Mouse (Mus musculus) liver, embryonic 16.5 days (tissue): ENCODE data around the gene Macrod2. TPM values are rescaled to one million over a fixed set of nuclear protein-coding genes. Genes with fewer than 3 reads are reported as not detected.

ENCODE experiments used
- ATAC-seq: fragments of 200-750 bp; cut with Nextera tagmentation; 2 replicates; pipeline ENCODE4 v1.8.0; 2017; ENCODE audit warnings: low read depth, mild to moderate bottlenecking, moderate number of reproducible peaks, moderate library complexity
- H3K27ac ChIP-seq: fragments of 300-500 bp; sonication (generic); 2 replicates; pipeline ENCODE4 v1.5.1; 2014; ENCODE audit warnings: mild to moderate bottlenecking, low read length
- H3K27me3 ChIP-seq: fragments of 300-500 bp; sonication (generic); 2 replicates; pipeline ENCODE4 v1.6.1; 2014; ENCODE audit warnings: low read depth, low read length, mixed read lengths; ENCODE audit not compliant: control insufficient read depth, insufficient read depth
- H3K36me3 ChIP-seq: fragments of 300-500 bp; sonication (generic); 2 replicates; pipeline ENCODE4 v1.6.1; 2014; ENCODE audit warnings: mild to moderate bottlenecking; ENCODE audit not compliant: control insufficient read depth, insufficient read depth
- H3K4me1 ChIP-seq: fragments of 300-500 bp; sonication (generic); 2 replicates; pipeline ENCODE4 v1.6.1; 2014; ENCODE audit warnings: low read depth, low read length, mixed read lengths; ENCODE audit not compliant: control insufficient read depth
- H3K4me2 ChIP-seq: fragments of 300-500 bp; sonication (generic); 2 replicates; pipeline ENCODE4 v1.6.1; 2014; ENCODE audit warnings: low read depth, low read length, mixed read lengths
- H3K4me3 ChIP-seq: fragments of 300-500 bp; sonication (generic); 2 replicates; pipeline ENCODE4 v1.5.1; 2014; ENCODE audit warnings: low read depth, mild to moderate bottlenecking, low read length
- H3K9ac ChIP-seq: fragments of 300-500 bp; sonication (generic); 2 replicates; pipeline ENCODE4 v1.6.1; 2014; ENCODE audit warnings: low read depth, low read length
- H3K9me3 ChIP-seq: fragments of 300-500 bp; sonication (generic); replicated peaks from 2 replicates; pipeline ENCODE4 v1.6.1; 2016; ENCODE audit warnings: low read length; ENCODE audit not compliant: control insufficient read depth
- WGBS: fragments of 180-500 bp; shearing (Covaris S2); extraction: QIAGEN DNeasy Blood & Tissue Kit; methylation state at CpG from one replicate; pipeline ENCODE4 v1.1.7; 2014; ENCODE audit not compliant: insufficient replicate concordance; 5-methylcytosine and 5-hydroxymethylcytosine counted together
- polyA plus RNA-seq: library from polyadenylated mRNA; unstranded; fragments of >200 nt; fragmentation: Nextera tagmentation; extraction: Ambion mirVana; gene quantifications from 2 replicates; pipeline ENCODE4 v1.2.1, GENCODE M21; 2015

The Macrod2 gene
- polyA plus RNA-seq, 1 experiment from 2014 or later, result 5.5 TPM

GRCm38 (mm10) chr2:140826241-140826640 lies 431.1 kb downstream of the Macrod2 start:
- 42% methylated on average over 2 of the region's 2 CpGs for WGBS

DNA sequence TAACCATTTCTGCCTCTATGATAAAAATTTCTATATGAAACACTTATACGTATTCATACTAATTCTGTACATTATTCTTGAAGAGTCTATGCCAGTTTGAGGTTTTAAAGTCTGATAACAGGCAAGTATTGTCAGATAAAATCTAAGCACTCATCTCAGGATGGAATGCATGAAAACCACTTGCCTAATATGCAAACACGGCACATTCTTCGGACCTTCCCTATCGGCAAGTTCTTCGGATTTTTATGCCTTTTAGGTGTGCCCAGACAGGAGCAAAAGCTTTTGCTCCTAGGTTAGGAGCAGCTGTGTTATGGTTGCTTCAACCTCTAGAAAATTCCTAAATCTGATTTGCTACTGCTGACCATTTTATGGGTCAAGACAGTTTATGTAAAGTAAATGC lies 433.8 kb downstream of the Macrod2 start:
- Histone ChIP-seq H3K36me3 (no peaks in the 10 kb centered on the region), H3K9ac (no peak overlapping the region), H3K27me3 (no peaks in the 10 kb centered on the region), H3K27ac (no peak overlapping the region), H3K4me3 (no peak overlapping the region), H3K4me2 (no peak overlapping the region), H3K4me1 (no peaks in the 10 kb centered on the region), H3K9me3 (no peaks in the 10 kb centered on the region)
- 72% methylated on average over 5 of the region's 5 CpGs for WGBS
- ATAC-seq, result no peak

More at GRCm38 (mm10) chr2:140826241-140826640, 431.1 kb downstream of the Macrod2 start:
- H3K27ac ChIP-seq, result no peak overlapping the region
- H3K4me3 ChIP-seq, result no peak overlapping the region
- no peak overlapping the region for H3K4me2 ChIP-seq
- no peaks in the 10 kb centered on the region for H3K36me3 ChIP-seq
- H3K4me1 ChIP-seq, result no peaks in the 10 kb centered on the region
- H3K9ac ChIP-seq, result no peak overlapping the region
- no peaks in the 10 kb centered on the region for H3K27me3 ChIP-seq
- ATAC-seq, result no peak
- no peaks in the 10 kb centered on the region for H3K9me3 ChIP-seq

- no peaks in the 10 kb centered on the region for H3K4me1 ChIP-seq
- no peak overlapping the region for H3K4me3 ChIP-seq
- WGBS, result 46% methylated on average over 3 of the region's 3 CpGs
- no peaks in the 10 kb centered on the region for H3K36me3 ChIP-seq
- ATAC-seq, result no peak
- no peaks in the 10 kb centered on the region for H3K9me3 ChIP-seq
- no peaks in the 10 kb centered on the region for H3K27me3 ChIP-seq
- no peak overlapping the region for H3K9ac ChIP-seq
- H3K4me2 ChIP-seq, result no peak overlapping the region
- H3K27ac ChIP-seq, result no peak overlapping the region
Measured at GRCm38 (mm10) chr2:140830086-140830485, 435.0 kb downstream of the Macrod2 start.

GRCm38 (mm10) chr2:140839371-140839770 lies 444.3 kb downstream of the Macrod2 start:
- 49% methylated on average over 2 of the region's 2 CpGs for WGBS
- H3K4me1 ChIP-seq, result no peaks in the 10 kb centered on the region
- no peaks in the 10 kb centered on the region for H3K9me3 ChIP-seq
- no peak overlapping the region for H3K4me3 ChIP-seq
- H3K36me3 ChIP-seq, result no peaks in the 10 kb centered on the region
- H3K9ac ChIP-seq, result no peak overlapping the region
- H3K27ac ChIP-seq, result no peak overlapping the region
- H3K27me3 ChIP-seq, result no peaks in the 10 kb centered on the region
- ATAC-seq, result no peak
- no peak overlapping the region for H3K4me2 ChIP-seq

GRCm38 (mm10) chr2:140839880-140840279 lies 444.8 kb downstream of the Macrod2 start:
- H3K4me3 ChIP-seq, result no peak overlapping the region
- WGBS, result 56% methylated on average over 3 of the region's 3 CpGs
- no peak for ATAC-seq
- H3K27me3 ChIP-seq, result no peaks in the 10 kb centered on the region
- no peaks in the 10 kb centered on the region for H3K4me1 ChIP-seq
- H3K4me2 ChIP-seq, result no peak overlapping the region
- no peaks in the 10 kb centered on the region for H3K36me3 ChIP-seq
- H3K27ac ChIP-seq, result no peak overlapping the region
- no peak overlapping the region for H3K9ac ChIP-seq
- H3K9me3 ChIP-seq, result no peaks in the 10 kb centered on the region

GRCm38 (mm10) chr2:140844030-140844429 lies 448.9 kb downstream of the Macrod2 start:
- Histone ChIP-seq H3K4me2 (no peak overlapping the region), H3K27me3 (no peaks in the 10 kb centered on the region), H3K9me3 (no peaks in the 10 kb centered on the region), H3K4me3 (no peak overlapping the region), H3K4me1 (no peaks in the 10 kb centered on the region), H3K9ac (no peak overlapping the region), H3K27ac (no peak overlapping the region), H3K36me3 (no peaks in the 10 kb centered on the region)
- ATAC-seq, result no peak
- WGBS, result 22% methylated on average over 5 of the region's 5 CpGs

DNA sequence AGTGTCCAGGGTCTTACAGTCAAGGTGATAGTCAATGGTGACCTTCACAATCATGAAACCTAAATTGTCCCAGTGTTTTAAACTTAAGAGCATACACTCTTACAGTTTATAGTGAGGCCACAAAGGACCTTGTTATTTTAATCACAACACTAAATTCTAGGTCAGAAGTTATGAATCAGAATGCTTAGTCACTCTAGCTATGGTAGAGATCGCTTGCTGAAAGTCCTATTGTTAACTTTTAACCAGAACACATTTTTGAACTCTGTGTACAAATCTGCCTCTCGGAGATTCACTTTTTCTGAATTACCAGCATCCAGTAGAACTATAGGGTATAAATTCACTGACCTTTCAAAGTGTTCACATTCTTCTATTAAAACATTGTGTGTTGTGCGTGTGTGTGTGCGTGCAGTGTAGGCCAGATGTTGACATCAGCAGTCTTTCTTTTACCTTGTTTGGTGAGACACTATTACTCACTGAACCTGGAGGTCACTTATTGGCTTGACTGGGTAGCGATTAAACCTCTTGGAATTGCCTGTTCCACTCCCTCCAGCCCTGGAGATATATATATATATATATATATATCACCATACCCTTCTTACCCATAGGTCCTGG lies 452.8 kb downstream of the Macrod2 start:
- Histone ChIP-seq H3K27me3 (no peaks in the 10 kb centered on the region), H3K4me1 (no peaks in the 10 kb centered on the region), H3K27ac (no peak overlapping the region), H3K9me3 (no peaks in the 10 kb centered on the region), H3K36me3 (no peaks in the 10 kb centered on the region), H3K4me3 (no peak overlapping the region), H3K9ac (no peak overlapping the region), H3K4me2 (no peak overlapping the region)
- ATAC-seq, result no peak
- 65% methylated on average over 5 of the region's 5 CpGs for WGBS

- 30% methylated on average over 9 of the region's 9 CpGs for WGBS
- Histone ChIP-seq H3K4me3 (no peak overlapping the region), H3K9ac (no peak overlapping the region), H3K36me3 (no peaks in the 10 kb centered on the region), H3K4me1 (no peaks in the 10 kb centered on the region), H3K9me3 (no peaks in the 10 kb centered on the region), H3K4me2 (no peak overlapping the region), H3K27me3 (no peaks in the 10 kb centered on the region), H3K27ac (no peak overlapping the region)
- no peak for ATAC-seq
Measured at GRCm38 (mm10) chr2:140853538-140853937, 458.4 kb downstream of the Macrod2 start.

DNA sequence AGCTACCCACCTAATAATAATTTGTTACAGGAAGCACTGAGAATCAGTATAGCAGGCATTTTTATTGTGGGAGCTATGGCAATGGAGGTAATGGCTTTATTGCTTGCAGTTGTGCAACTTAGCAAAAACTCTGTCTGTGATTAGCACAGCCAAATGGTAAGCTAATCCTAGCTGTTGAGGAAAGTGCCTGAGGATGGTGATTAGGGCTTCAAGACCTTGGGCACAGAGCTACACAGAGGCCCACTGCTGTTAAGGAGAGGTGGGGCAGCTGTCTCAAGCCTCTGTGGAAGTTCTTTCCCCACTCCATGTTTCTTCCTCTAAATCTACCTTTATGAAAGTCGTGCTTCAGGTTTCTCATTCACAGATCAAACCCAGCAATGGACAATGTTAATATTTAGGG lies 466.2 kb downstream of the Macrod2 start:
- H3K9ac ChIP-seq, result no peak overlapping the region
- no peak overlapping the region for H3K4me3 ChIP-seq
- no peaks in the 10 kb centered on the region for H3K36me3 ChIP-seq
- H3K4me2 ChIP-seq, result no peak overlapping the region
- no peaks in the 10 kb centered on the region for H3K4me1 ChIP-seq
- H3K9me3 ChIP-seq, result no peaks in the 10 kb centered on the region
- H3K27me3 ChIP-seq, result no peaks in the 10 kb centered on the region
- WGBS, result 41% methylated on average over 1 of the region's 1 CpGs
- ATAC-seq, result no peak
- no peak overlapping the region for H3K27ac ChIP-seq
